Mouse (Mus musculus) ES-E14 (cell line): ENCODE data around the gene Cyp4a12a. TPM values are rescaled to one million over a fixed set of nuclear protein-coding genes. Genes with fewer than 3 reads are reported as not detected.
"Not testable (repeated sequence)": the region's sequence is repeated elsewhere in the genome, so short reads cannot be mapped to it uniquely, and the experiment has no call there.

Source experiments
- DNase-seq: peaks from one replicate; pipeline ENCODE4 v3.0.0-alpha.2; 2013; ENCODE audit warnings: low read depth, low spot score
- H3K27ac ChIP-seq: 2 replicates; pipeline ENCODE4 v1.5.1; 2012; ENCODE audit warnings: low read depth, mild to moderate bottlenecking, low read length, moderate library complexity, mixed read lengths; ENCODE audit not compliant: poor library complexity, insufficient read depth, severe bottlenecking
- H3K36me3 ChIP-seq: 2 replicates; pipeline ENCODE4 v1.6.1; 2012; ENCODE audit warnings: mild to moderate bottlenecking, low read length, moderate library complexity, mixed read lengths; ENCODE audit not compliant: control insufficient read depth, poor library complexity, insufficient read depth, severe bottlenecking
- H3K4me1 ChIP-seq, 2 experiments: fragments of 150-350 bp in 1 of 2; sonication (generic) in 1 of 2; 2 replicates each; pipeline ENCODE4 v1.6.1; 2012; ENCODE audit warnings: low read length in 2 of 2, mild to moderate bottlenecking in 1 of 2, mixed read lengths in 1 of 2; ENCODE audit not compliant: control insufficient read depth in 2 of 2, insufficient read depth in 2 of 2, poor library complexity in 1 of 2
- H3K4me3 ChIP-seq, 2 experiments: fragments of 150-350 bp in 1 of 2; sonication (generic) in 1 of 2; 2 replicates each; pipeline ENCODE4 v1.5.1; 2012; ENCODE audit warnings: low read length in 2 of 2, low read depth in 1 of 2, mild to moderate bottlenecking in 1 of 2, mixed read lengths in 1 of 2; ENCODE audit not compliant: insufficient read depth in 1 of 2, poor library complexity in 1 of 2, severe bottlenecking in 1 of 2
- H3K9ac ChIP-seq: 2 replicates; pipeline ENCODE4 v1.6.1; 2012; ENCODE audit warnings: low read depth, mild to moderate bottlenecking, low read length, mixed read lengths; ENCODE audit not compliant: poor library complexity, insufficient read depth, severe bottlenecking
- H3K9me3 ChIP-seq: fragments of 150-350 bp; sonication (generic); 2 replicates; pipeline ENCODE4 v1.6.1; 2012; ENCODE audit warnings: low read depth, mild to moderate bottlenecking, low read length; ENCODE audit not compliant: control insufficient read depth, insufficient read depth
- in situ Hi-C, 2 experiments: fragments of 600-800 bp; cut with MboI; formaldehyde crosslinking; loops; one replicate each; pipeline ENCODE4 v1.15.1; 2025; ENCODE audit warnings: low sequenced_read_pairs in 2 of 2, inconsistent platforms in 1 of 2; ENCODE audit not compliant: unreplicated experiment in 2 of 2
- total RNA-seq: library from RNA; depleted of rRNA; stranded (reverse); fragments of 300-350 nt; gene quantifications from 2 replicates; pipeline ENCODE4 v1.2.3, GENCODE M21; 2012; rRNA removed

Cyp4a12a gene
- total RNA-seq, 1 experiment = 0.09 TPM

- H3K9me3 ChIP-seq, H3K4me3 ChIP-seq, H3K4me1 ChIP-seq, H3K27ac ChIP-seq, H3K9ac ChIP-seq, in situ Hi-C loops, DNase-seq, H3K36me3 ChIP-seq: not testable (repeated sequence)
These were observed 66.8 kb downstream of the Cyp4a12a start for GRCm38 (mm10) chr4:115365624-115366023.

DNA sequence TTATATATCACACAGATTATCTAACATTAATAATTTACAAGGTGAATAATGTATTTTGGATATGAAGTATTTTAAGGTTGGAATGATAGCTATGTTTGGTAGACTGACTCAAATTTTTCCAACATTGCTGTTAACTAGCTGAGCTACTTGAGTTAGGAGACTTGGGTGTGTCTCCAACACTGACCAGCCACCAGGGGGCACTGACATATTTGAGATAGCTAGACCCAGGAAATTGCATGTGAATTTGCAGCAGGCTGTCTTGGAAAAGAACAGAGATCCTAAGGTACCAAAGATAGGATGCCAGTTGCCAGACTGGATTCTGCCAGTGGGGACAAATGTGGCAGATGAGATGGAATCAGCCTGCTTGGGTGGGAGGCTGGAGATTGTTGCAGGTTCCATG is 69.2 kb downstream of the Cyp4a12a start:
- in situ Hi-C loops, H3K4me1 ChIP-seq, H3K27ac ChIP-seq, H3K4me3 ChIP-seq, DNase-seq, H3K9me3 ChIP-seq, H3K9ac ChIP-seq, H3K36me3 ChIP-seq: not testable (repeated sequence)

Other genes with a start within 250 kb of the Cyp4a12a start
- 0.40 and 0.42 TPM in 2 replicates for gene Tal1, start 242.6 kb upstream of the Cyp4a12a start, total RNA-seq
- 1.1 and 1.2 TPM in 2 replicates for gene Pdzk1ip1, start 210.3 kb upstream of the Cyp4a12a start, total RNA-seq
- 0.11 and 0.36 TPM in 2 replicates for gene Cyp4x1, start 164.8 kb upstream of the Cyp4a12a start, total RNA-seq
- not detected in 2 replicates for gene Cyp4a29, start 57.0 kb upstream of the Cyp4a12a start, total RNA-seq
- gene Cyp4a12b, start 112.6 kb downstream of the Cyp4a12a start, total RNA-seq = not detected in 2 replicates
- not detected in 2 replicates for gene Cyp4a30b, start 153.6 kb downstream of the Cyp4a12a start, total RNA-seq
- gene Cyp4a14, start 197.1 kb downstream of the Cyp4a12a start, total RNA-seq = not detected in 2 replicates
- gene Cyp4a10, start 219.2 kb downstream of the Cyp4a12a start, total RNA-seq = 0.18 TPM in 1 of 2 replicates, not detected in the other